Mouse (Mus musculus): ENCODE results near the gene Klhl3.

The Klhl3 gene

GRCm38 (mm10) chr13:58068421-58069209 lies 44.8 kb downstream of the Klhl3 start:
- in situ Hi-C loops (cut with MboI; ENCODE audit: low sequenced_read_pairs): no loop called here

- in situ Hi-C loops (cut with MboI; ENCODE audit: low sequenced_read_pairs): no loop called here
These were observed 45.8 kb downstream of the Klhl3 start for GRCm38 (mm10) chr13:58067540-58068103.

GRCm38 (mm10) chr13:58066496-58067389 lies 46.6 kb downstream of the Klhl3 start:
- in situ Hi-C loops (cut with MboI; ENCODE audit: low sequenced_read_pairs): no loop called here

- in situ Hi-C loops (cut with MboI; ENCODE audit: low sequenced_read_pairs): no loop called here
These were observed 47.3 kb downstream of the Klhl3 start for GRCm38 (mm10) chr13:58066081-58066495.

GRCm38 (mm10) chr13:58065316-58065715 lies 48.1 kb downstream of the Klhl3 start:
- in situ Hi-C loops (cut with MboI; ENCODE audit: low sequenced_read_pairs): no loop called here

GRCm38 (mm10) chr13:58057953-58058870 lies 55.2 kb downstream of the Klhl3 start:
- in situ Hi-C loops (cut with MboI; ENCODE audit: low sequenced_read_pairs): no loop called here

- in situ Hi-C loops (cut with MboI; ENCODE audit: low sequenced_read_pairs): no loop called here
These were observed 56.8 kb downstream of the Klhl3 start for GRCm38 (mm10) chr13:58056618-58057017.

GRCm38 (mm10) chr13:58053628-58054027 lies 59.8 kb downstream of the Klhl3 start:
- in situ Hi-C loops (cut with MboI; ENCODE audit: low sequenced_read_pairs): no loop called here

- in situ Hi-C loops (cut with MboI; ENCODE audit: low sequenced_read_pairs): no loop called here
These were observed 61.7 kb downstream of the Klhl3 start for GRCm38 (mm10) chr13:58051654-58052053.

GRCm38 (mm10) chr13:58051251-58051650 lies 62.1 kb downstream of the Klhl3 start:
- in situ Hi-C loops (cut with MboI; ENCODE audit: low sequenced_read_pairs): no loop called here

GRCm38 (mm10) chr13:58049121-58049520 lies 64.3 kb downstream of the Klhl3 start:
- in situ Hi-C loops (cut with MboI; ENCODE audit: low sequenced_read_pairs): no loop called here

GRCm38 (mm10) chr13:58048076-58048475 lies 65.3 kb downstream of the Klhl3 start:
- in situ Hi-C loops (cut with MboI; ENCODE audit: low sequenced_read_pairs): no loop called here

GRCm38 (mm10) chr13:58046178-58046577 lies 67.2 kb downstream of the Klhl3 start:
- in situ Hi-C loops (cut with MboI; ENCODE audit: low sequenced_read_pairs): no loop called here

- in situ Hi-C loops (cut with MboI; ENCODE audit: low sequenced_read_pairs): no loop called here
These were observed 68.1 kb downstream of the Klhl3 start for GRCm38 (mm10) chr13:58045278-58045677.

GRCm38 (mm10) chr13:58043278-58043677 lies 70.1 kb downstream of the Klhl3 start:
- in situ Hi-C loops (cut with MboI; ENCODE audit: low sequenced_read_pairs): no loop called here

- in situ Hi-C loops (cut with MboI; ENCODE audit: low sequenced_read_pairs): no loop called here
These were observed 73.3 kb downstream of the Klhl3 start for GRCm38 (mm10) chr13:58040112-58040511.

- in situ Hi-C loops (cut with MboI; ENCODE audit: low sequenced_read_pairs): no loop called here
These were observed 75.9 kb downstream of the Klhl3 start for GRCm38 (mm10) chr13:58037506-58037905.

GRCm38 (mm10) chr13:58035470-58036156 lies 77.8 kb downstream of the Klhl3 start:
- in situ Hi-C loops (cut with MboI; ENCODE audit: low sequenced_read_pairs): no loop called here

- in situ Hi-C loops (cut with MboI; ENCODE audit: low sequenced_read_pairs): no loop called here
These were observed 78.4 kb downstream of the Klhl3 start for GRCm38 (mm10) chr13:58034985-58035384.

- in situ Hi-C loops (cut with MboI; ENCODE audit: low sequenced_read_pairs): no loop called here
These were observed 78.9 kb downstream of the Klhl3 start for GRCm38 (mm10) chr13:58034507-58034906.
